Mouse (Mus musculus): ENCODE measurements around the gene Nxph4. TPM values are rescaled to one million over a fixed set of nuclear protein-coding genes. Genes with fewer than 3 reads are reported as not detected.

Gene Nxph4
- polyA plus RNA-seq, 1 experiment from 2014 or later, result 60.0 TPM

GRCm38 (mm10) chr10:127564301-127564700 lies 29.9 kb upstream of the Nxph4 start:
- 74% methylated on average over 13 of the region's 13 CpGs for WGBS
- H3K4me3 ChIP-seq (replicated peaks), result no peak overlapping the region

GRCm38 (mm10) chr10:127563840-127564239 lies 29.5 kb upstream of the Nxph4 start:
- ATAC-seq (ENCODE audit: low FRiP score), result no peak
- 88% methylated on average over 8 of the region's 8 CpGs for WGBS
- Histone ChIP-seq H3K9ac (no peak overlapping the region), H3K9me3 (no peaks in the 10 kb centered on the region), H3K27me3 (no peaks in the 10 kb centered on the region), H3K27ac (no peak overlapping the region), H3K4me3 (replicated peaks) (no peak overlapping the region), H3K36me3 (replicated peaks) (peaks cover 92% of the 10 kb centered on the region), H3K4me2 (no peak overlapping the region), H3K4me1 (no peaks in the 10 kb centered on the region)

More at GRCm38 (mm10) chr10:127564301-127564700, 29.9 kb upstream of the Nxph4 start:
- H3K27me3 ChIP-seq, result no peaks in the 10 kb centered on the region
- H3K4me2 ChIP-seq, result no peak overlapping the region
- ATAC-seq (ENCODE audit: low FRiP score), result no peak
- H3K9me3 ChIP-seq, result no peaks in the 10 kb centered on the region
- peaks cover 89% of the 10 kb centered on the region for H3K36me3 ChIP-seq (replicated peaks)
- H3K27ac ChIP-seq, result no peak overlapping the region
- no peak overlapping the region for H3K9ac ChIP-seq
- H3K4me1 ChIP-seq, result no peaks in the 10 kb centered on the region

GRCm38 (mm10) chr10:127561145-127561544 lies 26.8 kb upstream of the Nxph4 start:
- Histone ChIP-seq H3K4me1 (no peaks in the 10 kb centered on the region), H3K27ac (no peak overlapping the region), H3K27me3 (no peaks in the 10 kb centered on the region), H3K4me3 (replicated peaks) (no peak overlapping the region), H3K36me3 (replicated peaks) (peaks cover 95% of the 10 kb centered on the region), H3K4me2 (no peak overlapping the region), H3K9me3 (no peaks in the 10 kb centered on the region), H3K9ac (no peak overlapping the region)
- no peak for ATAC-seq (ENCODE audit: low FRiP score)

- Histone ChIP-seq H3K4me2 (no peak overlapping the region), H3K9me3 (no peaks in the 10 kb centered on the region), H3K4me3 (replicated peaks) (no peak overlapping the region), H3K4me1 (no peaks in the 10 kb centered on the region), H3K27ac (no peak overlapping the region), H3K27me3 (no peaks in the 10 kb centered on the region), H3K36me3 (replicated peaks) (peaks cover 100% of the 10 kb centered on the region), H3K9ac (no peak overlapping the region)
- 88% methylated on average over 13 of the region's 13 CpGs for WGBS
- ATAC-seq (ENCODE audit: low FRiP score), result no peak
Measured at GRCm38 (mm10) chr10:127557397-127557796, 23.0 kb upstream of the Nxph4 start.

- Histone ChIP-seq H3K27me3 (no peaks in the 10 kb centered on the region), H3K4me3 (replicated peaks) (no peak overlapping the region), H3K9me3 (no peaks in the 10 kb centered on the region), H3K9ac (no peak overlapping the region), H3K27ac (no peak overlapping the region), H3K36me3 (replicated peaks) (peaks cover 100% of the 10 kb centered on the region), H3K4me1 (no peaks in the 10 kb centered on the region), H3K4me2 (no peak overlapping the region)
- 73% methylated on average over 18 of the region's 18 CpGs for WGBS
- no peak for ATAC-seq (ENCODE audit: low FRiP score)
Measured at GRCm38 (mm10) chr10:127555703-127556102, 21.3 kb upstream of the Nxph4 start.

- Histone ChIP-seq H3K4me2 (no peak overlapping the region), H3K27me3 (no peaks in the 10 kb centered on the region), H3K4me3 (replicated peaks) (no peak overlapping the region), H3K9ac (no peak overlapping the region), H3K4me1 (no peaks in the 10 kb centered on the region), H3K36me3 (replicated peaks) (peaks cover 99% of the 10 kb centered on the region), H3K27ac (no peak overlapping the region), H3K9me3 (no peaks in the 10 kb centered on the region)
- ATAC-seq (ENCODE audit: low FRiP score), result no peak
- 94% methylated on average over 17 of the region's 17 CpGs for WGBS
Measured at GRCm38 (mm10) chr10:127549892-127550291, 15.5 kb upstream of the Nxph4 start.

GRCm38 (mm10) chr10:127548236-127548635 lies 13.9 kb upstream of the Nxph4 start:
- 92% methylated on average over 15 of the region's 15 CpGs for WGBS
- no peak overlapping the region for H3K4me3 ChIP-seq (replicated peaks)
- no peaks in the 10 kb centered on the region for H3K27me3 ChIP-seq
- ATAC-seq (ENCODE audit: low FRiP score), result no peak
- peaks cover 99% of the 10 kb centered on the region for H3K36me3 ChIP-seq (replicated peaks)
- H3K9ac ChIP-seq, result no peak overlapping the region
- no peak overlapping the region for H3K4me2 ChIP-seq
- no peaks in the 10 kb centered on the region for H3K4me1 ChIP-seq
- no peaks in the 10 kb centered on the region for H3K9me3 ChIP-seq
- no peak overlapping the region for H3K27ac ChIP-seq

- no peaks in the 10 kb centered on the region for H3K27me3 ChIP-seq
- no peak overlapping the region for H3K9ac ChIP-seq
- no peak for ATAC-seq (ENCODE audit: low FRiP score)
- peaks cover 6% of the 10 kb centered on the region; the same call in 1 of the 2 replicates for H3K4me1 ChIP-seq
- H3K4me3 ChIP-seq (replicated peaks), result no peak overlapping the region
- WGBS, result 94% methylated on average over 7 of the region's 7 CpGs
- H3K27ac ChIP-seq, result no peak overlapping the region
- H3K9me3 ChIP-seq, result no peaks in the 10 kb centered on the region
- H3K36me3 ChIP-seq (replicated peaks), result peaks cover 99% of the 10 kb centered on the region
- no peak overlapping the region for H3K4me2 ChIP-seq
Measured at GRCm38 (mm10) chr10:127546505-127546904, 12.1 kb upstream of the Nxph4 start.

- H3K27me3 ChIP-seq, result no peaks in the 10 kb centered on the region
- no peak overlapping the region for H3K9ac ChIP-seq
- H3K9me3 ChIP-seq, result no peaks in the 10 kb centered on the region
- no peak overlapping the region for H3K4me3 ChIP-seq (replicated peaks)
- peaks cover 6% of the 10 kb centered on the region; the same call in 1 of the 2 replicates for H3K4me1 ChIP-seq
- WGBS, result 94% methylated on average over 20 of the region's 20 CpGs
- no peak for ATAC-seq (ENCODE audit: low FRiP score)
- H3K4me2 ChIP-seq, result no peak overlapping the region
- H3K27ac ChIP-seq, result no peak overlapping the region
- H3K36me3 ChIP-seq (replicated peaks), result peaks cover 98% of the 10 kb centered on the region
Measured at GRCm38 (mm10) chr10:127544375-127544774, 10.0 kb upstream of the Nxph4 start.

GRCm38 (mm10) chr10:127543916-127544315 lies 9.6 kb upstream of the Nxph4 start:
- no peak for ATAC-seq (ENCODE audit: low FRiP score)
- Histone ChIP-seq H3K27me3 (no peaks in the 10 kb centered on the region), H3K36me3 (replicated peaks) (peaks cover 97% of the 10 kb centered on the region), H3K4me3 (replicated peaks) (no peak overlapping the region), H3K4me2 (no peak overlapping the region), H3K27ac (no peak overlapping the region), H3K4me1 (peaks cover 6% of the 10 kb centered on the region; the same call in 1 of the 2 replicates), H3K9me3 (no peaks in the 10 kb centered on the region), H3K9ac (no peak overlapping the region)
- 91% methylated on average over 3 of the region's 3 CpGs for WGBS

- H3K27ac ChIP-seq, result no peak overlapping the region
Measured at GRCm38 (mm10) chr10:127542720-127543119, 8.4 kb upstream of the Nxph4 start.

GRCm38 (mm10) chr10:127542084-127542483 lies 7.7 kb upstream of the Nxph4 start:
- H3K27ac ChIP-seq, result no peak overlapping the region
- ATAC-seq (ENCODE audit: low FRiP score), result no peak
- 0 out of 2 replicates have a peak, but pooled peaks cover 5% of the 10 kb centered on the region for H3K27me3 ChIP-seq
- H3K36me3 ChIP-seq (replicated peaks), result peaks cover 84% of the 10 kb centered on the region
- no peak overlapping the region for H3K4me3 ChIP-seq (replicated peaks)
- WGBS, result 77% methylated on average over 13 of the region's 13 CpGs
- H3K4me2 ChIP-seq, result no peak overlapping the region
- H3K9me3 ChIP-seq, result no peaks in the 10 kb centered on the region
- peaks cover 13% of the 10 kb centered on the region for H3K4me1 ChIP-seq
- no peak overlapping the region for H3K9ac ChIP-seq

More at GRCm38 (mm10) chr10:127542720-127543119, 8.4 kb upstream of the Nxph4 start:
- Histone ChIP-seq H3K9me3 (no peaks in the 10 kb centered on the region), H3K9ac (no peak overlapping the region), H3K4me2 (no peak overlapping the region), H3K27me3 (0 out of 2 replicates have a peak, but pooled peaks cover under 1% of the 10 kb centered on the region), H3K4me1 (peaks cover 7% of the 10 kb centered on the region), H3K4me3 (replicated peaks) (no peak overlapping the region), H3K36me3 (replicated peaks) (peaks cover 90% of the 10 kb centered on the region)
- WGBS, result 52% methylated on average over 6 of the region's 6 CpGs
- no peak for ATAC-seq (ENCODE audit: low FRiP score)

GRCm38 (mm10) chr10:127541510-127541909 lies 7.2 kb upstream of the Nxph4 start:
- Histone ChIP-seq H3K4me1 (peaks cover 18% of the 10 kb centered on the region), H3K4me3 (replicated peaks) (no peak overlapping the region), H3K36me3 (replicated peaks) (peaks cover 78% of the 10 kb centered on the region), H3K9ac (no peak overlapping the region), H3K27ac (no peak overlapping the region), H3K27me3 (peaks cover 11% of the 10 kb centered on the region), H3K4me2 (no peak overlapping the region), H3K9me3 (no peaks in the 10 kb centered on the region)
- ATAC-seq (ENCODE audit: low FRiP score), result no peak
- 93% methylated on average over 8 of the region's 8 CpGs for WGBS
